Mouse (Mus musculus) erythroblast, embryonic 14.5 days (primary cell): ENCODE data around the gene Anxa11. TPM values are rescaled to one million over a fixed set of nuclear protein-coding genes. Genes with fewer than 3 reads are reported as not detected.
"Not testable (repeated sequence)": the region's sequence is repeated elsewhere in the genome, so short reads cannot be mapped to it uniquely, and the experiment has no call there.

Source experiments
- H3K27me3 ChIP-seq: 2 replicates; pipeline ENCODE4 v1.6.1; 2012; ENCODE audit warnings: inconsistent platforms; ENCODE audit not compliant: control insufficient read depth
- H3K36me3 ChIP-seq: 2 replicates; pipeline ENCODE4 v1.6.1; 2012; ENCODE audit warnings: mild to moderate bottlenecking, inconsistent platforms; ENCODE audit not compliant: control insufficient read depth
- H3K4me1 ChIP-seq: 2 replicates; pipeline ENCODE4 v1.6.1; 2012; ENCODE audit warnings: inconsistent platforms; ENCODE audit not compliant: control insufficient read depth
- H3K4me3 ChIP-seq: replicated peaks from 2 replicates; pipeline ENCODE3; 2012; ENCODE audit warnings: moderate library complexity, mild to moderate bottlenecking, inconsistent platforms
- H3K9me3 ChIP-seq: 2 replicates; pipeline ENCODE4 v1.6.1; 2012; ENCODE audit warnings: low read length, inconsistent platforms, mixed read lengths; ENCODE audit not compliant: control insufficient read depth
- polyA plus RNA-seq: library from polyadenylated mRNA; stranded (reverse); fragments of >175 nt; gene quantifications from 2 replicates; pipeline ENCODE4 v1.2.3, GENCODE M21; 2012

Anxa11 gene
- polyA plus RNA-seq, 1 experiment = 0.42 TPM

DNA sequence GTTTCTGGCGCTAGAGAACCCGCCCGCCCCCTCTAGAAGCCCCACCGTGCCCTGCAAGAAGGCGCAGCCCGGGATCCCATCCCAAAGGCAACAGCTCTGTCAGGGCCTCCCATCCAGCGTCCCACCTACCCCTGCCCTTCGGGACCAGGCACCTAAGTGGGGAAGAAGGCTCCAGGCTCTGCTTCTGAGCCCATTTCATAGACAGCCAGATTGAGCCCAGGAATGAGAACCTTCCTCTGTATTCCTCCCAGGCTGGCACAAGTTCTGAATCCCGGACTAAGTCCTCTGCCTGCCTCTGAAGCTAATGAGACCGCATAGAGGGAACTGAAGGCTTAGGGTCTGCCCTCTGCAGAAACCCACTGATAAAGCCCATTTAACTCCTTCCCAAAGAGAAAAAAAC, 61.0 kb downstream of the Anxa11 start, which contains the start of gene Plac9a:
Gene Plac9a (minus strand): TSS at position 101 of the 400 bp plus-strand sequence.
- H3K9me3 ChIP-seq, H3K36me3 ChIP-seq: not testable (repeated sequence)

DNA sequence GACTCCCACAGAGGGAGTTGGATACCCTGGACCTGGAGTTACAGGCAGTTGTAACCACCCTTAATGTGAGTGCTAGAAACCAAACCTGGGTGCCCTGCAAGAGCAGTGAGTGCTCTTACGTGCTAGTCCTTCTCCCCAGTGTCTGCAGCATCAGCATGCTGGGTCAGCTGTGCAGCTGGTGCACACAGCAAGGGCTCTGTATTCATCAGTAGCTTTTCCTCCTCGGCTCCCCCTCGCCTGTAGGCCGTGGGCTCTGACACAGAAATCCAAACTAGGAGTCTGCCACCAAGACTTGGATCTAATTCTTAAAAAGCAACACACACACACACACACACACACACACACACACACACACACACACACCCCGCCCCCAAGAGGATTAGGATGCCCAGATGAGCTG, 63.3 kb downstream of the Anxa11 start:
- not testable (repeated sequence) for H3K4me3 ChIP-seq, H3K9me3 ChIP-seq, H3K4me1 ChIP-seq, H3K36me3 ChIP-seq, H3K27me3 ChIP-seq

More for the DNA sequence above, 61.0 kb downstream of the Anxa11 start, which contains the start of gene Plac9a:
- H3K4me3 ChIP-seq, H3K27me3 ChIP-seq, H3K4me1 ChIP-seq: not testable (repeated sequence)

DNA sequence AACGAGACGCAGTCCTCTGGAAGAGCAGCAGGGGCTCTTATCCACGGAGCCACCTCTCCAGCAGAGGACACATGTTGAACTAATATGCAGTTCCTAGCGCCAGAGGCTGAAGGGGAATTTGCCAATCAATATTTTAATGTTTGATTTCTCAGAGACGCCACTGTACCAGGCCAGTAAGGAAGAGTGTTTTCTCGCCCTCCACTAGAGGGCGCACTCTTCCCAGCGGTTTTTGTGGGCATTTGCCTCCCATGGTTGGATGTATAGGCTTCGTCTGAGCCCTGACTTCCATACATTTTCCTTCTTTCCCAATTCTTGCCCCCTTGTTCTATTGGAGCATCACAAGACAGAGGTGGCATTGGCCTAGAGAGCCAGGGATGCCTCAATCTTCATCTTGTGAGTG, 65.3 kb downstream of the Anxa11 start:
- H3K9me3 ChIP-seq, H3K36me3 ChIP-seq, H3K27me3 ChIP-seq, H3K4me1 ChIP-seq, H3K4me3 ChIP-seq: not testable (repeated sequence)

DNA sequence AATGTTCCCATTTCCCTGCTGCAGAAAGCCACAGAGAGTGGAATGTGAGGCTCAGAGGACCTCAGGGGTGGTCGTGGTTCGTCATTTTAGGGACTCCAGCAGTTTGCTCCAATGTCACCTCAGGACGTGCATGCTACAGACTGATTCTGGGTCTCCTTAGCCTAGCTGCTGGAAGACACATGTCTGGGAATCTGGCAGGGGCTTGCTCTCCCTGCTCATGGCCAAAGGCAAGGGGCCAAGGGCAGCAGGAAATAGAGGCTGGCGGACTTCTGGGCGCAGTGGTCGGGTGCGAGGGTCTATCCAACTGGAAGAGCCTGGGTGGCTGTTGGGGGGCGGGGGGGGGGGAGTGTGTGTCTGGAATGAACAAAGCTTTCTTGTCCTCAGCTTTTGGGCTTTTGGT, 67.0 kb downstream of the Anxa11 start:
- H3K4me1 ChIP-seq, H3K9me3 ChIP-seq, H3K36me3 ChIP-seq, H3K27me3 ChIP-seq, H3K4me3 ChIP-seq: not testable (repeated sequence)

DNA sequence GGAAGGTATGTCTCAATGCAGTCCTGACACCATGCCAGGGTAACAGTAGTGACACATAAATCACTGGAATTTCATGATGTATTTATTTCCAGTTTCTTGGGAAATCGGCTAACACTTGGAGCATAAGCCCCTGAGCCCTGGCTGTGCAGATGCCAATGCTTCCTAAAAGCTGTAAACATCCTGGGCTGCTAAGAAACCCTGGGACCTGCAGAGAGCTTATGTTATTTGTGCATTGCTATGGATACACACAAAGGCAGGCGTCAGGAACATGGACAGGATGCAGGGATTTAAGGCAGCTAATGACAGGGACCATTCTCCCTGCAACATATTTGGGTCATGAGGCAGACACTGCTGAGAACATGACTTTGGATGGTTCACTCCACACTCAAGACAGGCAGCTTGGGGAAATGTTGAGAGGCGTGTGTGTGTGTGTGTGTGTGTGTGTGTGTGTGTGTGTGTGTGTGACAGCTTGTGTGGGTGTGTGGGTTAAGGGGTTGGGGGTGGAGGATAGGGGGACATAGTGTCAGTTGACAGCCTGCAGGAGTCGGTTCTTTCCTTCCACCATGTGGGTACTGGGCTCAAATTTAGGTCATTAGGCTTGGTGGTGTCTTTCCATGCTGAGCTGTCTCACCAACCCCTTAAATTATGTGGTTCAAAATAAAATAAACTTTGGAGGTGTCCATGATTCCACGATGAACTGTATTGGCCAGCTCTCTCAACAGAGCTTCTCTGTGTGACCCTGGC, 76.6 kb downstream of the Anxa11 start:
- not testable (repeated sequence) for H3K36me3 ChIP-seq, H3K4me3 ChIP-seq, H3K4me1 ChIP-seq, H3K9me3 ChIP-seq, H3K27me3 ChIP-seq

GRCm38 (mm10) chr14:25926814-25927561, 85.0 kb downstream of the Anxa11 start:
- H3K9me3 ChIP-seq, H3K4me3 ChIP-seq: not testable (repeated sequence)

GRCm38 (mm10) chr14:25927562-25927881, 85.6 kb downstream of the Anxa11 start, which contains the start of gene Tmem254a:
Gene Tmem254a (minus strand): TSS chr14:25927672.
- H3K4me3 ChIP-seq, H3K4me1 ChIP-seq, H3K27me3 ChIP-seq, H3K36me3 ChIP-seq, H3K9me3 ChIP-seq: not testable (repeated sequence)

More at GRCm38 (mm10) chr14:25926814-25927561, 85.0 kb downstream of the Anxa11 start:
- H3K4me1 ChIP-seq, H3K36me3 ChIP-seq, H3K27me3 ChIP-seq: not testable (repeated sequence)

Other genes starting within 250 kb of the Anxa11 start
- 0.67 and 0.71 TPM in 2 replicates for gene Ppif, start 148.0 kb upstream of the Anxa11 start, polyA plus RNA-seq
- 0.02 and 0.04 TPM in 2 replicates for gene Zcchc24, start 73.1 kb upstream of the Anxa11 start, polyA plus RNA-seq
- gene Plac9a, start 60.9 kb downstream of the Anxa11 start, polyA plus RNA-seq = not detected in 2 replicates
- gene Tmem254a, start 85.5 kb downstream of the Anxa11 start, polyA plus RNA-seq = 0.05 and 0.06 TPM in 2 replicates
- gene Cphx1, start 96.1 kb downstream of the Anxa11 start, polyA plus RNA-seq = not detected in 2 replicates
- gene Duxbl1, start 136.4 kb downstream of the Anxa11 start, polyA plus RNA-seq = not detected in 2 replicates
- not detected in 2 replicates for gene Gm9780, start 200.6 kb downstream of the Anxa11 start, polyA plus RNA-seq
- 0.03 and 0.07 TPM in 2 replicates for gene Tmem254c, start 225.2 kb downstream of the Anxa11 start, polyA plus RNA-seq
- gene Cphx2, start 239.4 kb downstream of the Anxa11 start, polyA plus RNA-seq = not detected in 2 replicates
- not detected in 2 replicates for gene Cphx3, start 240.1 kb downstream of the Anxa11 start, polyA plus RNA-seq